Mouse (Mus musculus) gastrocnemius, adult 8-10 months (tissue): Measurements from ENCODE around the gene Tmem199. TPM values are rescaled to one million over a fixed set of nuclear protein-coding genes. Genes with fewer than 3 reads are reported as not detected.

ENCODE experiments used
- DNase-seq, 2 experiments: peaks; one replicate each; pipeline ENCODE4 v3.0.0; 2022; ENCODE audit warnings: low spot score in 2 of 2
- total RNA-seq, 4 experiments: library from RNA; stranded (reverse); gene quantifications; 2 replicates each; pipeline ENCODE4 v1.2.4; 2022

Gene Tmem199
- total RNA-seq, 4 experiments from 2014 or later: 11.0 to 16.0 (median 14.4) TPM

GRCm38 (mm10) chr11:78488168-78488567 lies 23.8 kb downstream of the Tmem199 start:
- peak; percentile 41 to 44 for DNase-seq

GRCm38 (mm10) chr11:78483639-78484038 lies 28.3 kb downstream of the Tmem199 start:
- no peak for DNase-seq

- no peak for DNase-seq
Observed at GRCm38 (mm10) chr11:78475289-78475688, 36.7 kb downstream of the Tmem199 start.

- DNase-seq: no peak
Observed at GRCm38 (mm10) chr11:78471326-78472103, 40.5 kb downstream of the Tmem199 start.

- no peak for DNase-seq
Observed at GRCm38 (mm10) chr11:78467932-78468331, 44.0 kb downstream of the Tmem199 start.

GRCm38 (mm10) chr11:78467515-78467914 lies 44.5 kb downstream of the Tmem199 start:
- DNase-seq: no peak

GRCm38 (mm10) chr11:78466242-78466912 lies 45.6 kb downstream of the Tmem199 start:
- DNase-seq: no peak

- DNase-seq: peak; percentile 72 to 77
Observed at GRCm38 (mm10) chr11:78465568-78466180, 46.3 kb downstream of the Tmem199 start, which contains the start of gene Slc46a1. TSS of gene Slc46a1 (plus strand) at chr11:78465697.

GRCm38 (mm10) chr11:78465116-78465515 lies 46.9 kb downstream of the Tmem199 start:
- no peak for DNase-seq

- no peak for DNase-seq
Observed at GRCm38 (mm10) chr11:78463286-78464036, 48.5 kb downstream of the Tmem199 start.

- no peak for DNase-seq
Observed at GRCm38 (mm10) chr11:78462669-78463068, 49.3 kb downstream of the Tmem199 start.

- no peak for DNase-seq
Observed at GRCm38 (mm10) chr11:78461894-78462293, 50.1 kb downstream of the Tmem199 start.

- DNase-seq: no peak
Observed at GRCm38 (mm10) chr11:78458740-78459139, 53.2 kb downstream of the Tmem199 start.

Other genes with a start within 250 kb of the Tmem199 start
- gene BC030499, start 221.3 kb downstream of the Tmem199 start, total RNA-seq: under 1 TPM; 0.13 to 0.49 (median 0.16) TPM
- gene Spag5, start 210.6 kb downstream of the Tmem199 start, total RNA-seq: 1 to 10 TPM; 2.2 to 2.8 (median 2.6) TPM
- gene Aldoc, start 189.2 kb downstream of the Tmem199 start, total RNA-seq: 1 to 10 TPM; 1.5 to 2.2 (median 1.7) TPM
- 10 to 100 TPM; 19.1 to 25.1 (median 21.3) TPM for gene Pigs, start 183.8 kb downstream of the Tmem199 start, total RNA-seq
- 10 to 100 TPM in 1 of 4 experiments, 1 to 10 TPM in 3; 5.3 to 14.9 (median 8.4) TPM for gene Unc119, start 168.7 kb downstream of the Tmem199 start, total RNA-seq
- gene Foxn1, start 125.6 kb downstream of the Tmem199 start, total RNA-seq: not detected
- gene Slc13a2, start 90.0 kb downstream of the Tmem199 start, total RNA-seq: not detected
- under 1 TPM; 0.47 to 0.56 (median 0.50) TPM for gene Slc46a1, start 46.5 kb downstream of the Tmem199 start, total RNA-seq
- under 1 TPM; 0.40 to 0.77 (median 0.49) TPM for gene Sarm1, start 14.4 kb downstream of the Tmem199 start, total RNA-seq
- 10 to 100 TPM in 1 of 4 experiments, 1 to 10 TPM in 3; 5.7 to 11.1 (median 6.7) TPM for gene Vtn, start 13.1 kb downstream of the Tmem199 start, total RNA-seq
- not detected for gene Sebox, start 8.7 kb downstream of the Tmem199 start, total RNA-seq
- gene Poldip2, start within 50 bp of the Tmem199 start, total RNA-seq: 100 to 1,000 TPM in 1 of 4 experiments, 10 to 100 TPM in 3; 95.0 to 105 (median 98.5) TPM
- gene Tnfaip1, start 24.2 kb upstream of the Tmem199 start, total RNA-seq: 10 to 100 TPM; 44.2 to 54.5 (median 48.9) TPM
- 10 to 100 TPM; 12.7 to 21.1 (median 17.3) TPM for gene Ift20, start 24.2 kb upstream of the Tmem199 start, total RNA-seq
- gene Tmem97, start 38.6 kb upstream of the Tmem199 start, total RNA-seq: 1 to 10 TPM; 1.2 to 1.6 (median 1.5) TPM
- gene Nlk, start 185.2 kb upstream of the Tmem199 start, total RNA-seq: 10 to 100 TPM in 1 of 4 experiments, 1 to 10 TPM in 3; 7.7 to 10.8 (median 8.9) TPM
- gene Ccnq, start 239.6 kb upstream of the Tmem199 start, total RNA-seq: 10 to 100 TPM; 12.1 to 13.7 (median 13.1) TPM